Mouse (Mus musculus) ES-E14 (cell line): Measurements from ENCODE around the gene Dnm1. TPM values are rescaled to one million over a fixed set of nuclear protein-coding genes. Genes with fewer than 3 reads are reported as not detected.

ENCODE experiments used
- DNase-seq: peaks from one replicate; pipeline ENCODE4 v3.0.0-alpha.2; 2013; ENCODE audit warnings: low read depth, low spot score
- H3K27ac ChIP-seq: 2 replicates; pipeline ENCODE4 v1.5.1; 2012; ENCODE audit warnings: low read depth, mild to moderate bottlenecking, low read length, moderate library complexity, mixed read lengths; ENCODE audit not compliant: poor library complexity, insufficient read depth, severe bottlenecking
- H3K36me3 ChIP-seq: 2 replicates; pipeline ENCODE4 v1.6.1; 2012; ENCODE audit warnings: mild to moderate bottlenecking, low read length, moderate library complexity, mixed read lengths; ENCODE audit not compliant: control insufficient read depth, poor library complexity, insufficient read depth, severe bottlenecking
- H3K4me1 ChIP-seq, 2 experiments: fragments of 150-350 bp in 1 of 2; sonication (generic) in 1 of 2; 2 replicates each; pipeline ENCODE4 v1.6.1; 2012; ENCODE audit warnings: low read length in 2 of 2, mild to moderate bottlenecking in 1 of 2, mixed read lengths in 1 of 2; ENCODE audit not compliant: control insufficient read depth in 2 of 2, insufficient read depth in 2 of 2, poor library complexity in 1 of 2
- H3K4me3 ChIP-seq, 2 experiments: fragments of 150-350 bp in 1 of 2; sonication (generic) in 1 of 2; 2 replicates each; pipeline ENCODE4 v1.5.1; 2012; ENCODE audit warnings: low read length in 2 of 2, low read depth in 1 of 2, mild to moderate bottlenecking in 1 of 2, mixed read lengths in 1 of 2; ENCODE audit not compliant: insufficient read depth in 1 of 2, poor library complexity in 1 of 2, severe bottlenecking in 1 of 2
- H3K9ac ChIP-seq: 2 replicates; pipeline ENCODE4 v1.6.1; 2012; ENCODE audit warnings: low read depth, mild to moderate bottlenecking, low read length, mixed read lengths; ENCODE audit not compliant: poor library complexity, insufficient read depth, severe bottlenecking
- H3K9me3 ChIP-seq: fragments of 150-350 bp; sonication (generic); 2 replicates; pipeline ENCODE4 v1.6.1; 2012; ENCODE audit warnings: low read depth, mild to moderate bottlenecking, low read length; ENCODE audit not compliant: control insufficient read depth, insufficient read depth
- CHD2 ChIP-seq: IDR thresholded peaks from 2 replicates; pipeline ENCODE4 v1.6.1; 2014; ENCODE audit warnings: mild to moderate bottlenecking, low read depth, low read length, inconsistent platforms
- HCFC1 ChIP-seq: IDR thresholded peaks from 2 replicates; pipeline ENCODE4 v1.6.1; 2012; ENCODE audit warnings: low read length, inconsistent platforms, borderline replicate concordance; ENCODE audit not compliant: insufficient read depth
- MAFK ChIP-seq: IDR thresholded peaks from 2 replicates; pipeline ENCODE4 v1.6.1; 2014; ENCODE audit warnings: mild to moderate bottlenecking, low read depth, low read length, inconsistent platforms; ENCODE audit not compliant: insufficient read depth
- ZC3H11A ChIP-seq: IDR thresholded peaks from 2 replicates; pipeline ENCODE4 v1.6.1; 2012; ENCODE audit warnings: low read depth, mild to moderate bottlenecking, inconsistent platforms, low read length, borderline replicate concordance
- ZNF384 ChIP-seq: IDR thresholded peaks from 2 replicates; pipeline ENCODE4 v1.6.1; 2012; ENCODE audit warnings: low read depth, low read length, inconsistent platforms
- in situ Hi-C, 2 experiments: fragments of 600-800 bp; cut with MboI; formaldehyde crosslinking; loops; one replicate each; pipeline ENCODE4 v1.15.1; 2025; ENCODE audit warnings: low sequenced_read_pairs in 2 of 2, inconsistent platforms in 1 of 2; ENCODE audit not compliant: unreplicated experiment in 2 of 2
- total RNA-seq: library from RNA; depleted of rRNA; stranded (reverse); fragments of 300-350 nt; gene quantifications from 2 replicates; pipeline ENCODE4 v1.2.3, GENCODE M21; 2012

Dnm1 gene
- total RNA-seq, 1 experiment = 1.5 TPM

GRCm38 (mm10) chr2:32324322-32324721, 28.8 kb downstream of the Dnm1 start:
- Histone ChIP-seq H3K9me3 (no peaks in the 10 kb centered on the region), H3K4me3 (no peak overlapping the region), H3K36me3 (no peaks in the 10 kb centered on the region), H3K27ac (no peak overlapping the region), H3K9ac (no peak overlapping the region), H3K4me1 (0 out of 4 replicates have a peak, but pooled peaks cover 0 to 5% of the 10 kb centered on the region in 2 experiments)
- DNase-seq = no peak
- no peak for TF ChIP-seq CHD2
- no peak for TF ChIP-seq ZNF384
- TF ChIP-seq ZC3H11A = no peak
- TF ChIP-seq MAFK = no peak
- no peak for TF ChIP-seq HCFC1
- in situ Hi-C loops = no loop called here

- no peak overlapping the region for H3K4me3 ChIP-seq
- DNase-seq = no peak
- TF ChIP-seq CHD2 (no peak), ZC3H11A (no peak), ZNF384 (no peak), HCFC1 (no peak), MAFK (no peak)
- no peaks in the 10 kb centered on the region for H3K36me3 ChIP-seq
- H3K27ac ChIP-seq = no peak overlapping the region
- H3K9ac ChIP-seq = no peak overlapping the region
- H3K4me1 ChIP-seq = peaks cover 0 to 10% of the 10 kb centered on the region in 2 experiments; a peak in 2 of 4 replicates
- H3K9me3 ChIP-seq = no peaks in the 10 kb centered on the region
- in situ Hi-C loops = no loop called here
These were observed 30.1 kb downstream of the Dnm1 start for GRCm38 (mm10) chr2:32322754-32323741.

DNA sequence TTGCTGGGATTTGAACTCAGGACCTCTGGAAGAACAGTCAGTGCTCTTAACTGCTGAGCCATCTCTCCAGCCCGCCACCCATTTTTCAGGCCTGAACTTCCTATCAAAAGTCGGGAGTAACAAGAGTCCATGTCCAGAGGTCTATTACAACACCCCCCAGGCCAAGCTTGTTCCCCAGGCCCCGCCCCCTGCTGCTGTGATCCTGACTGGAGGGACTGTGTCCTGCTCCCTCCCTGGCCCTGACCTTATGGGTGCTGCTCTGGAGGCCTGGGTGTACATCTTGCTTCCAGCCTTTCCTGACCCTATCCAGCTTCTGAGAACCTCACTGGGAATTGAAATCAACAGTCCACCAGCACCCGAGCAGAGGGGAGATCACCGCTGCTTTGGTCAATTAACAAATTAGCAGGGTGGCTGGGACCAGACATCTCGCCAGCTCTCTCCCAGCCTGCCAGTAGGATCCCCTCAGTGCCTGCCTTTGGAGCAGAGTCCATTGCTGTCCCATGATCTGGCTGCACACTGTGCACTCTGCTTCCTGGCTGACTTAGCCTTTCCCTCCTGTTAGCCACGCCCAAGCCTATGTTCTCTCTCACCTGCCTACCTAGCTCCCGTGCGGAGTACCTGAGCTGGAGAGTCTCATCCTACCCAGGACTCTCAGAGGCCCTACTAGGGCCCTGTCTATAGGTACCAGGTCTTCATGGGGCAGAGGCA, 31.4 kb downstream of the Dnm1 start:
- H3K4me3 ChIP-seq = no peak overlapping the region
- peaks cover 0 to 18% of the 10 kb centered on the region in 2 experiments; a peak in 2 of 4 replicates for H3K4me1 ChIP-seq
- no peak overlapping the region for H3K27ac ChIP-seq
- no peaks in the 10 kb centered on the region for H3K9me3 ChIP-seq
- H3K36me3 ChIP-seq = no peaks in the 10 kb centered on the region
- in situ Hi-C loops = no loop called here
- TF ChIP-seq HCFC1 = no peak
- TF ChIP-seq CHD2 = no peak
- TF ChIP-seq MAFK = no peak
- no peak for TF ChIP-seq ZC3H11A
- no peak for TF ChIP-seq ZNF384
- no peak overlapping the region for H3K9ac ChIP-seq
- DNase-seq = no peak

- H3K4me1 ChIP-seq = peaks cover 0 to 21% of the 10 kb centered on the region in 2 experiments; a peak in 2 of 4 replicates
- H3K4me3 ChIP-seq = no peak overlapping the region
- H3K9ac ChIP-seq = no peak overlapping the region
- no peak for TF ChIP-seq HCFC1
- TF ChIP-seq ZC3H11A = no peak
- no peak for TF ChIP-seq CHD2
- no peak for TF ChIP-seq ZNF384
- TF ChIP-seq MAFK = no peak
- no peaks in the 10 kb centered on the region for H3K9me3 ChIP-seq
- no peak for DNase-seq
- in situ Hi-C loops = no loop called here
- H3K27ac ChIP-seq = no peak overlapping the region
- no peaks in the 10 kb centered on the region for H3K36me3 ChIP-seq
These were observed 32.4 kb downstream of the Dnm1 start for GRCm38 (mm10) chr2:32320721-32321120.
